Mouse (Mus musculus) CD4-positive, CD25-positive, alpha-beta regulatory T cell, adult 9 weeks (primary cell): ENCODE measurements around the gene Vmn2r11. TPM values are rescaled to one million over a fixed set of nuclear protein-coding genes. Genes with fewer than 3 reads are reported as not detected.

Experiments used
- polyA plus RNA-seq: library from polyadenylated mRNA; unstranded; fragments of 100-300 nt; shearing (Covaris generic); gene quantifications from one replicate; pipeline ENCODE4 v1.2.1, GENCODE M21; 2017

Gene Vmn2r11
- polyA plus RNA-seq = 0.10 TPM

DNA sequence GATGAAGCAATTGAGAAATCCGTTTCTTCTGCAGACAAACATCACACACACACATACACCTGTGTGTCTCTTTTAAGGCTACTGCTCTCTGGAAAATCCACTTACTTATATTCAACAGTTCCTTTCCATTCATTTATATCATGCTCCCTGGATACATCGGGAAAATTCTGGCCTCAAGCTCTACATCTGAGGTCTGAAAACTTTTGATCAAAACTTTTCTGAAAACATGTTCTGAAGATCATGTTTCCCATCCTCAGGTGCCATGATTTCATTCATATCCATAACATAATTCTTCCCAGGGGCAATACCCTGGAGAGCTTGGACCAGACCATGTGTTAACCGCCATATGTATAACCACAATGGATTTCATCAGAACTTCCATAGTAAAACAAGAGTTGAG is at the start of gene Vmn2r11:
Gene Vmn2r11, minus strand, starts transcription at position 101 of the 400 bp plus-strand sequence.

GRCm38 (mm10) chr5:109097850-109098249 is 38.5 kb upstream of the Vmn2r11 start, which contains the start of gene Vmn2r12:
Vmn2r12 (minus strand) TSS chr5:109097950.

GRCm38 (mm10) chr5:109006427-109006826 is 52.9 kb downstream of the Vmn2r11 start, which contains the start of gene Vmn2r10:
Vmn2r10 (minus strand) TSS chr5:109006527.

Other genes with a start within 250 kb of the Vmn2r11 start
- not detected for gene Vmn2r9, start 207.0 kb downstream of the Vmn2r11 start, polyA plus RNA-seq
- gene Vmn2r10, start 53.0 kb downstream of the Vmn2r11 start, polyA plus RNA-seq = not detected
- gene Vmn2r12, start 38.4 kb upstream of the Vmn2r11 start, polyA plus RNA-seq = not detected
- not detected for gene Vmn2r13, start 132.6 kb upstream of the Vmn2r11 start, polyA plus RNA-seq
- not detected for gene Vmn2r14, start 165.1 kb upstream of the Vmn2r11 start, polyA plus RNA-seq
- gene Vmn2r15, start 238.1 kb upstream of the Vmn2r11 start, polyA plus RNA-seq = not detected